Comparison of ENCODE assay signal across 24 mouse cellular contexts in the genomic region with DNA sequence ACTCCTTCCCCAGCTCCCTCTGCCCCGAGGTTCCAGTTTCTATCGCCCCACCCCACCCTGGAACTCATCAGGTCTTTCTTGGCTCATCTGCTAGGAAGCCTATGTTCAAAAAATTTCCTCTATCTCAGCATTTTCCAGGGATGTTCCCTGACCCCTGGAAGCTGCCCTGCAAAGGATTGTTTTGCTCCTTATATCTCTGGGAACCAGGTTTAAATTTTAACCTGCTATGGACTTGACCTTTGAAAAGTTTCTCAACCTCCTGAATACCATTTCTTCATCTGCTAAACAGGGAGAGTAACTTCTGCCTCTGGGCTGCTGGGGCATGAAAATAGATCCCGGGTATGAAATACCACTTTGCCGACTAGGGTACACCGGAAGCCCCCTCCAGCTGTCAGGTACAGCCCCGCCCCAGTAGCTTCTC. TPM values are rescaled to one million over a fixed set of nuclear protein-coding genes. Genes with fewer than 3 reads are reported as not detected.
DNase-seq lines count a peak whose midpoint lies in the region; ATAC-seq and TF ChIP-seq lines count a peak whose summit lies in the region.
"Had no signal": no experiment of that assay in that cellular context is flagged by ENCODE, and none has a peak within 500 bp of the region (broad histone marks: within the 10 kb centered on the region; RNA-seq: fewer than 3 reads in every experiment).

No protein-coding gene starts in this region.

- 50% methylated on average over 6 of the region's 6 CpGs for WGBS in kidney, embryonic 14.5 days
- 43% methylated on average over 6 of the region's 6 CpGs for WGBS in intestine, embryonic 16.5 days
- WGBS in kidney, postnatal 0 days = 40% methylated on average over 6 of the region's 6 CpGs
- 21% methylated on average over 6 of the region's 6 CpGs for WGBS in small intestine, adult 2 months

- DNase-seq in kidney, adult 11 months = peak; percentile 80
- DNase-seq in kidney, postnatal 0 days (ENCODE audit: low spot score) = peak; percentile 28
- no peak for DNase-seq in adipocyte (ENCODE audit: low spot score)
- no peak for DNase-seq in heart, adult 9 months (ENCODE audit: low spot score in 2 of 2)
- no peak for DNase-seq in lung, postnatal 14 days
- DNase-seq: adrenal gland, postnatal 25 days; cerebellum, adult 8-10 months; embryo, embryonic 11 days; gastrocnemius, postnatal 25 days; heart, postnatal 4 days; lung, embryonic 14.5 days; right cerebral cortex, postnatal 4 days; thymus, postnatal 36 days had no signal

- no peak for ATAC-seq in kidney, embryonic 14.5 days (ENCODE audit: low FRiP score, low TSS enrichment)
- peak; percentile 66 for ATAC-seq in intestine, embryonic 16.5 days
- peak; percentile 59; the same call in 1 of the 2 replicates for ATAC-seq in kidney, postnatal 0 days (replicated peaks; ENCODE audit: low FRiP score, low read depth)
- ATAC-seq: activated CD4-positive, CD25-positive, alpha-beta regulatory T cell, adult 4 months; hindbrain, embryonic 16.5 days had no signal

- H3K4me1 ChIP-seq in kidney, embryonic 14.5 days (ENCODE audit: control insufficient read depth, insufficient read depth, low read length) = no peaks in the 10 kb centered on the region
- H3K4me1 ChIP-seq in intestine, embryonic 16.5 days (ENCODE audit: control insufficient read depth, insufficient read depth, low read length) = 0 out of 2 replicates have a peak, but pooled peaks cover 10% of the 10 kb centered on the region
- H3K4me1 ChIP-seq in kidney, postnatal 0 days (replicated peaks; ENCODE audit: insufficient read depth, low read length) = no peaks in the 10 kb centered on the region
- H3K4me1 ChIP-seq in small intestine, adult 2 months (ENCODE audit: control insufficient read depth, insufficient read depth, insufficient read length, low read length) = peaks cover 17% of the 10 kb centered on the region; the same call in 1 of the 2 replicates
- H3K4me1 ChIP-seq: embryonic facial prominence, embryonic 15.5 days; limb, embryonic 10.5 days; midbrain, embryonic 12.5 days; neural tube, embryonic 15.5 days had no signal

- no peak for TF ChIP-seq CTCF in kidney, postnatal 0 days (IDR thresholded peaks at IDR 0.05; ENCODE audit: low read depth)
- no peak for TF ChIP-seq CTCF in small intestine, adult 2 months (IDR thresholded peaks at IDR 0.05; ENCODE audit: extremely low read depth, insufficient read length, insufficient replicate concordance, low read depth, low read length)

- H3K27me3 ChIP-seq in kidney, embryonic 14.5 days (ENCODE audit: control insufficient read depth, insufficient read depth, low read length) = no peaks in the 10 kb centered on the region
- H3K27me3 ChIP-seq in intestine, embryonic 16.5 days (replicated peaks; ENCODE audit: control insufficient read depth, insufficient read depth, low read length) = no peaks in the 10 kb centered on the region
- no peaks in the 10 kb centered on the region for H3K27me3 ChIP-seq in kidney, postnatal 0 days (ENCODE audit: insufficient read depth, low read length)
- H3K27me3 ChIP-seq in small intestine, adult 2 months (ENCODE audit: control insufficient read depth, insufficient read depth, low read length) = no peaks in the 10 kb centered on the region
- H3K27me3 ChIP-seq: embryonic facial prominence, embryonic 15.5 days; midbrain, embryonic 12.5 days; neural tube, embryonic 15.5 days had no signal

- H3K9ac ChIP-seq in kidney, embryonic 14.5 days (ENCODE audit: low read depth, low read length) = no peak overlapping the region
- H3K9ac ChIP-seq in intestine, embryonic 16.5 days (ENCODE audit: low read depth, low read length) = peak overlapping the region; percentile 34; the same call in 1 of the 2 replicates
- no peak overlapping the region for H3K9ac ChIP-seq in kidney, postnatal 0 days (ENCODE audit: low read depth, low read length)
- H3K9ac ChIP-seq: embryonic facial prominence, embryonic 15.5 days; lung, embryonic 14.5 days; midbrain, embryonic 12.5 days; neural tube, embryonic 15.5 days had no signal

- H3K27ac ChIP-seq in kidney, embryonic 14.5 days (ENCODE audit: low read depth, low read length) = no peak overlapping the region
- H3K27ac ChIP-seq in intestine, embryonic 16.5 days (ENCODE audit: low read length) = peak overlapping the region; percentile 94
- H3K27ac ChIP-seq in kidney, postnatal 0 days = peak overlapping the region; percentile 39; the same call in 1 of the 2 replicates
- H3K27ac ChIP-seq in small intestine, adult 2 months (ENCODE audit: insufficient read depth, low read depth, low read length) = peak overlapping the region; percentile 98
- H3K27ac ChIP-seq: embryonic facial prominence, embryonic 15.5 days; left cerebral cortex, adult 2 months; limb, embryonic 10.5 days; midbrain, embryonic 12.5 days; neural tube, embryonic 15.5 days had no signal

- TF ChIP-seq POLR2A in small intestine, adult 2 months (IDR thresholded peaks at IDR 0.05; ENCODE audit: low read depth, low read length) = peak; percentile 42; the same call in 1 of the 2 replicates

- H3K9me3 ChIP-seq in kidney, embryonic 14.5 days (ENCODE audit: control insufficient read depth, low read length) = no peaks in the 10 kb centered on the region
- no peaks in the 10 kb centered on the region for H3K9me3 ChIP-seq in intestine, embryonic 16.5 days (ENCODE audit: control insufficient read depth, low read length)
- H3K9me3 ChIP-seq in kidney, postnatal 0 days (replicated peaks; ENCODE audit: low read length) = no peaks in the 10 kb centered on the region
- H3K9me3 ChIP-seq: embryonic facial prominence, embryonic 15.5 days; limb, embryonic 10.5 days; midbrain, embryonic 12.5 days; neural tube, embryonic 15.5 days had no signal

- no peak overlapping the region for H3K4me2 ChIP-seq in kidney, embryonic 14.5 days (replicated peaks; ENCODE audit: low read depth, low read length)
- H3K4me2 ChIP-seq in intestine, embryonic 16.5 days (ENCODE audit: low read depth, low read length) = peak overlapping the region; percentile 30; the same call in 1 of the 2 replicates
- H3K4me2 ChIP-seq in kidney, postnatal 0 days (ENCODE audit: low read length) = no peak overlapping the region
- H3K4me2 ChIP-seq: embryonic facial prominence, embryonic 15.5 days; lung, embryonic 14.5 days; midbrain, embryonic 12.5 days; neural tube, embryonic 15.5 days had no signal

- no peaks in the 10 kb centered on the region for H3K36me3 ChIP-seq in kidney, embryonic 14.5 days (ENCODE audit: control insufficient read depth, insufficient read depth, low read length)
- no peaks in the 10 kb centered on the region for H3K36me3 ChIP-seq in intestine, embryonic 16.5 days (ENCODE audit: control insufficient read depth, insufficient read depth, low read length)
- H3K36me3 ChIP-seq in kidney, postnatal 0 days (ENCODE audit: insufficient read depth, low read length) = no peaks in the 10 kb centered on the region
- no peaks in the 10 kb centered on the region for H3K36me3 ChIP-seq in small intestine, adult 2 months (ENCODE audit: control insufficient read depth, insufficient read depth, low read length)
- H3K36me3 ChIP-seq: embryonic facial prominence, embryonic 15.5 days; limb, embryonic 10.5 days; midbrain, embryonic 12.5 days; neural tube, embryonic 15.5 days had no signal

- no peak overlapping the region for H3K4me3 ChIP-seq in kidney, embryonic 14.5 days (ENCODE audit: low read length)
- peak overlapping the region; percentile 16; the same call in 1 of the 2 replicates for H3K4me3 ChIP-seq in intestine, embryonic 16.5 days (ENCODE audit: low read length)
- no peak overlapping the region for H3K4me3 ChIP-seq in kidney, postnatal 0 days (replicated peaks; ENCODE audit: low read depth, low read length)
- peak overlapping the region; percentile 61 for H3K4me3 ChIP-seq in small intestine, adult 2 months (ENCODE audit: low read depth, low read length)
- H3K4me3 ChIP-seq: embryonic facial prominence, embryonic 15.5 days; left cerebral cortex, adult 2 months; limb, embryonic 10.5 days; midbrain, embryonic 12.5 days; myocyte; neural tube, embryonic 15.5 days had no signal

RNA-seq across cellular contexts. Expression of a gene that starts 27.5 kb away (rescaled TPM):
- 76.9 and 99.8 TPM in 2 replicates for polyA plus RNA-seq in kidney, embryonic 14.5 days (2014; fragmentation: Nextera tagmentation; extraction: Ambion mirVana)
- 111 and 118 TPM in 2 replicates for polyA plus RNA-seq in intestine, embryonic 16.5 days (2015; fragmentation: Nextera tagmentation; extraction: Ambion mirVana)
- 47.2 and 52.1 TPM in 2 replicates for polyA plus RNA-seq in kidney, postnatal 0 days (2015; fragmentation: Nextera tagmentation; extraction: Ambion mirVana)
- polyA plus RNA-seq in small intestine, adult 2 months (2012; rRNA removed) = 76.5 and 98.7 TPM in 2 replicates

RNA-seq across cellular contexts. Expression of a gene that starts 31.5 kb away (rescaled TPM):
- polyA plus RNA-seq in kidney, embryonic 14.5 days (2014; fragmentation: Nextera tagmentation; extraction: Ambion mirVana) = 43.8 and 63.6 TPM in 2 replicates
- polyA plus RNA-seq in intestine, embryonic 16.5 days (2015; fragmentation: Nextera tagmentation; extraction: Ambion mirVana) = 40.3 and 41.3 TPM in 2 replicates
- polyA plus RNA-seq in kidney, postnatal 0 days (2015; fragmentation: Nextera tagmentation; extraction: Ambion mirVana) = 28.6 and 31.9 TPM in 2 replicates
- polyA plus RNA-seq in small intestine, adult 2 months (2012; rRNA removed) = 2.6 and 9.6 TPM in 2 replicates

Comparison
In these comparisons a context has a peak if more than half of its experiments do, and no peak if none do; other contexts are left out.
1. DNase-seq: peak in kidney, adult 11 months (single experiment) and kidney, postnatal 0 days (single experiment); none in adipocyte (single experiment), heart, adult 9 months (0 of 2) and lung, postnatal 14 days (single experiment).
2. H3K4me3 ChIP-seq: peak in intestine, embryonic 16.5 days (single experiment) and small intestine, adult 2 months (single experiment); none in kidney, embryonic 14.5 days (single experiment) and kidney, postnatal 0 days (single experiment).